Mouse (Mus musculus): ENCODE measurements around the gene Arid4b.
"Not testable (repeated sequence)": the region's sequence is repeated elsewhere in the genome, so short reads cannot be mapped to it uniquely, and the experiment has no call there.

Arid4b gene

DNA sequence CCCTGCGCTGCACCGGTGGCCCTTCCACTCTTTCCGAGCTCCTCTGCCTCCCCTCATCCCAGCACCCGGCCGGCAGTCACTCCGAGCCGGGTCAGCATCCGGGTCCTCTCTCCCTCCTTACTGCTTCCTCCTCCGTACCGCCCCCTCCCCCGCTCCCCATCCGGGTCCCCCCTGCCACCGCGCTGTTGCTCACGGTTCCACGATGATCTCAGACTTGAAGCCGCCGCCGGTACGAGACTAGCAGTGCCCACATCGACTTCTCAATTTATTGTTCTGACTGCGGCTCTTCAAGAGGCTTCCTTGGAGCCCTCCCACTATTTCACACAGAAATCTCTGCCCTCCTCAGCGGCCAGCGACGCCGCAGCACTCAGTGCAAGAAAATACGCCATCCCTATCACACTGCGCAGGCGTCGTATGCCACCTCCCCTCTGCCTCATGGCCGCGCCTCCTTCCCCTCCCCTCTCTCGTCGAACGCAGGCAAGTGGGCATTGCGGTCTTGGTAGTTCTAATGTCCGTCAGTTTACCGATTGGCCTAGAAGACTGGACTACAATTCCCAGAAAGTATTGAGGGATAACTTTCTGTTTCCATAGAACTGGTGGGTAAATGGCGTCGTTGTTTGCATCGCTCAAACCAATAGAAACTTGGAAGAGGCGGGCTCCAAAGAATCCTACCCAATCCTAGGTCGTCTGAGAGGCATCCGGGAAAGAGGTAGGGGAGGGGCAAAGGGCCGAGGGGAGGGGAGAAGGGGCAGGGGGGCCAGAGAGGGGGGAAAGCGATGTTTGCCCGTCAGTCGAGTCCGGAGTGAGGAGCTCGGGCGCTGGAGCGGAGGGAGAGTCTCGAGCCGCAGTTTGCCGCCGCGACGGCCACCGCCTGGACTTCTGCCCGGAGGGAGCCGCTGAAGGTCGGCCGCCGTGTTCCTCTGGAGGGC is at the start of gene Arid4b, which contains the start of gene Ggps1:
Gene Arid4b (plus strand): TSS at position 220 of the 929 bp plus-strand sequence.
Gene Ggps1 (minus strand): TSS at position 476 of the 929 bp plus-strand sequence.
- ChIA-PET POLR2A (interaction anchor here (0.6 to 6.6 kb wide), 72 partner anchors 8 to 566 kb away, joined by 3 to 142 read pairs (median 4); partner anchors contain the start of genes B3galnt2 (in 3 of the 4), Tbce (in 3 of the 4), AW209491 (in 1 of the 4) and Lyst (in 1 of the 4)), CTCF (interaction anchor here in 2 of 4 experiments (0.6 to 1.4 kb wide), 4 partner anchors 8 to 174 kb away, joined by 3 to 4 read pairs (median 3); partner anchors contain the start of gene B3galnt2 (in 1 of the 2))

DNA sequence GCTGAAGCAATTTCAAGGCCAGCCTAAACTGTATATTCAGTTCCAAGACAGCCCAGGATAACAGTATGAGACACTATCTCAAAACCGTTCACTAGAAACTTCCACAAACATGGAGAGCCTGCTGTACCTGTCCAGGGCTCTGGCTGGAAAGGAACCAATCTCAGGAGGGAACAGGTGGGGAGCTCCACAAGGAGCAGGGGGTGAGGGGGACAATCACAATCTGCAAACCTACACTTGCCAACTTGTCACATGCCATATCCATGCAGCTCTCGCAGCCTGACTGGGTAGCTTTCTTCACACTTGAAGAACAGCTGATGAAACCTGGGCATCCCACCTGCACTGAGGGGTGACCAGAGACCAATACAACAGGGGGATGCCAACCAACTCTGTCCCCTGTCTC is 49.0 kb upstream of the Arid4b start:
- POLR2A ChIA-PET = interaction anchor here in 2 of 4 experiments (1.1 to 5.5 kb wide), 7 partner anchors 9 to 48 kb away, joined by 3 to 25 read pairs (median 5); no protein-coding TSS in a partner anchor

DNA sequence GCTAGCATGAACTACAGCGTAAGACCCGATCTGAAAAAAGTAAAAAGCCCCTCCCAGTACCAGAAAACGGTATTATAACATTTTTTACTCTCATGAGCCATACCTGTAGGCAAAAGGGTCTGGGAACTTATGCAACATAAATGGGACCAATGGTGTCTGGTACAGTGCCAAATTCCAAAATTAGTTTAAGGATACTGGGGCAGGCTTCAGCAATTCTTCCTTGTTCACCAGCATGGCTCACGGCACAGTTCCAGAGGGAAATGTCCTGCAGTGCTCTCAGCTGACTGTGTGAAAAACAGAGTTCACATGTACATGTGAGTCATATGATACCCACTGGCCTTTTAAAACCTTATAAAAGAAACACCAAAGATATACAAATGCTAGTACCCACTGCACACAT is 48.5 kb upstream of the Arid4b start:
- CTCF ChIA-PET = interaction anchor here in 2 of 4 experiments (1.0 to 1.4 kb wide), 2 partner anchors 10 to 125 kb away, joined by 3 to 4 read pairs; no protein-coding TSS in a partner anchor

More for the DNA sequence above, 49.0 kb upstream of the Arid4b start:
- CTCF ChIA-PET = interaction anchor here in 2 of 4 experiments (1.0 to 1.4 kb wide), 3 partner anchors 9 to 125 kb away, joined by 3 to 4 read pairs (median 3); no protein-coding TSS in a partner anchor

DNA sequence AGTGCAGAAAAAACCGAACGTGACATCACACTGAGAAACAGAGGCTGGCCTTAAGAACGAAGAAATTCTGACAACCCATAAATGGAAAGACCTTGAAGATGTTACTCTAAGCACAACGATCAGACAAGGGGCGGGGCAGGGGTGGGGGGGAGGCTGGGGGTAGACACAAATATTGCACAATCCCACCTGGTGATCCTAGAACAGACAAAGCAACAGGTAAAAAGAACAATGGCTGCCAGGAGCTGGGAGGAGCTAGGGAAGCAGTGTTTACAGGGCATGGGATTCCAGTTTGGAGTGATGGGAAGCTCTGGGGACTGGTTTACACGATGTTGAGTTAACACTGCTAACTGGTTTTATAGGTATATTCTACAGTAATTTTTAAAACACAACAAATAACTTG is 47.4 kb upstream of the Arid4b start:
- POLR2A ChIA-PET = interaction anchor here in 3 of 4 experiments (0.6 to 5.5 kb wide), 10 partner anchors 10 to 61 kb away, joined by 3 to 25 read pairs (median 4); partner anchors contain the start of genes B3galnt2 (in 1 of the 3), Ggps1 (in 1 of the 3) and Tbce (in 1 of the 3)
- CTCF ChIA-PET = interaction anchor here in 2 of 4 experiments (0.5 to 1.4 kb wide), 3 partner anchors 11 to 126 kb away, joined by 3 to 4 read pairs (median 3); no protein-coding TSS in a partner anchor

More for the DNA sequence above, 48.5 kb upstream of the Arid4b start:
- POLR2A ChIA-PET = interaction anchor here in 2 of 4 experiments (1.1 to 5.5 kb wide), 6 partner anchors 9 to 49 kb away, joined by 3 to 25 read pairs (median 8); partner anchors contain the start of gene Ggps1 (in 1 of the 2)

DNA sequence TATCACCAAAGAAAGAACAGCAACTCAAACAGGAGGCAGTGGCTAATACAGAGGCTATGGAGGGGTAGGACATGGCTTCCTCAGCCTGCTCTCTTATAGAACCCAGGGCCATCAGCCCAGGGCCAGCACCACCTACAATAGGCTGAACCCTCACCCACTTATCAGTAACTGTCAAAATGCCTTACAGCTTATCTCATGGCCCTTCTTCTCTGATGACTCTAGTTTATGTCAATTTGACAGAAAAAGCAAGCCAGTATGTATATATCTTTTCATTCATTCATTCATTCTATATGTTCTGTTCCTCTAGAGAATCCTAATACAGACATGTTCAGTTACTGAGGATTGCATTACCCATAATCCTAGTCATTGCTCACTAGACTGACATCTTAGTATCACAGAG is 44.7 kb upstream of the Arid4b start:
- ChIA-PET CTCF (no interaction called here), POLR2A (interaction anchor here in 1 of 4 experiments (1.0 to 5.5 kb wide), 4 partner anchors 8 to 17 kb away, joined by 4 to 25 read pairs (median 20); no protein-coding TSS in a partner anchor)

DNA sequence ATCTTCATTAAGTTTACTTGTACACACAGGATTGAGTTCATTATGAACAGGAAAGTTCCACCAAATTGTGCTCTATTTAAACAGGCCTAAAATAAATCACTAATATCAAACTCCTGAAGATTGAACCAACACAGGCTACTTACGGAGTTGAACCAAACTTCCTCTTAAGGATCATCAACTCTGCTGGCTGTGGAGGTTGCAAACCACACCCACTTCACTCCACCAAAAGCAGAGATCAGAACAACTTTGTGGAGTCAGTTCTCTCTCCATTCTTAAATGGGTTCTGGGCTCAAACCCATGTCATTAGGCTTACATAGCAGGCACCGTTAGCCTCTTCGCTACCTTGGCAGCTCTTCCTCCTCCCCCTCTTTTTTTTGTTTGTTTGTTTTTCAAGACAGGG is 44.2 kb upstream of the Arid4b start:
- ChIA-PET CTCF (no interaction called here), POLR2A (interaction anchor here in 2 of 4 experiments (0.6 to 5.0 kb wide), 4 partner anchors 13 to 1403 kb away, joined by 3 to 21 read pairs (median 4); no protein-coding TSS in a partner anchor)

DNA sequence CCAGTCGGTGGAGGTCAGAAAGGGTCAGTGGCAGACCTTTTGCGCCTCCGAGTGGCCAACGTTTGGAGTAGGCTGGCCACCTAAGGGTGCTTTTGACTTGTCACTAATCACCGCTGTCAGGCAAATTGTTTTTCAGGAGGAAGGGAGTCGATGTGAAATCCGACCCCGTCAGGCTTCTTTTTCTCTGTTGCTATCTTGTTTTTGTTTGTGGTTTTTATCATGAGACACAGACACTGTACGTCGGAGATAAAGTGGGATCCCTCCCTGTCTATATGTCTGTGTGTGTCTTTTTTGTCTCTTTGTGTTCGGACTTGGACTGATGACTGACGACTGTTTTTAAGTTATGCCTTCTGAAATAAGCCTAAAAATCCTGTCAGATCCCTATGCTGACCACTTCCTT is 41.6 kb upstream of the Arid4b start:
- POLR2A ChIA-PET, CTCF ChIA-PET: not testable (repeated sequence)

DNA sequence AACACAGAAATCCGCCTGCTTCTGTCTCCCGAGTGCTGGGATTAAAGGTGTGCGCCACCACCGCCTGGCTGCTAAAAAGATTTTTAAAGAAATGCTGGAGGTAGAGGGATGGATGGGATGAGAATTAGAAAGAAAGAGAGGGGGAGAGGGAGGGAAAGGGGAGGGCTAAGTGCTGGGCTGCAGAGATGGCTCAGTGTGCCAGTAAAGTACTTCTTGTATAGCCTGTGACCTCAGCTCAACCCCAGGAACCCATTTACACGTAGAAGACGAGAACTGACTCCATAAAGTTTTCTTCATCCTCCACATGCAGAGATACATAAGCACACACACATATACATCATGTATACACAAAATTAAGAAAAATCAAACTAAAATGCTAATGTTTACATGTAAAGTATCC is 37.5 kb upstream of the Arid4b start:
- CTCF ChIA-PET = interaction anchor here in 1 of 4 experiments (0.6 kb wide), 1 partner anchor 103 kb away, joined by 3 read pairs; no protein-coding TSS in a partner anchor

DNA sequence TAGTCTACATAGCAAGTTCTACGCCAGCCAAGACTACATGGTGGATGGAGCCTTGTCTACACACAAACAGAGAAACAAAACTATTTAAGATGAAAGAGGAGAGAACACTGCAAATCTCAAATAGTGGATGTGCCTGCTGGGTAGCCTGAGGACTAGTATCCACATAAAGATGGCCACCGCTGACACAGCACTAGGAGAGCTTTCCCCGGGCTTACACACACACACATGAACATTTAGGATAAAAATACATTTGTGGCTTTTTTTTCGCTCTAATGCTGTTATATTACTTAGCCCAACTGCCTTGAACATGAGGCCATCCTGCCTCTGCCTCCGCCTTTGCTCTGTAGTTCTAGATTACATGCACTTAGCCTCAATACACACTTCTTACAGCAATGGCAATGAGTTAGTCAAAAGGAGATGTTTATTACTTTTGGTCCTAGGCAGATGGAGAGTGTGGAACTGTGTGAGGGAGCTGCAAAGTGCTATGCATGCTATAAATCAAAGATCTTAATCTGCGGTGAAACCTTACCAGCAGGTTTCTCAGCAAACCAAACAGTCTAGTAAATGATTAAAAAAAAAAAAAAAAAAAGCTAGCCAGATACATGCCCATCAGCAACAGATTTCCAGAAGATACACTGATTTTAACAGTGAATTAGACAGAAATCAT is 36.7 kb upstream of the Arid4b start:
- POLR2A ChIA-PET = interaction anchor here in 2 of 4 experiments (0.7 to 3.8 kb wide), 10 partner anchors 9 to 56 kb away, joined by 3 to 25 read pairs (median 4); partner anchors contain the start of genes Arid4b (in 1 of the 2), Ggps1 (in 1 of the 2) and Tbce (in 1 of the 2)
- CTCF ChIA-PET = interaction anchor here in 2 of 4 experiments (0.5 to 0.6 kb wide), 2 partner anchors 10 to 137 kb away, joined by 3 to 4 read pairs; no protein-coding TSS in a partner anchor

More for the DNA sequence above, 37.5 kb upstream of the Arid4b start:
- POLR2A ChIA-PET = interaction anchor here in 3 of 4 experiments (0.7 to 3.8 kb wide), 7 partner anchors 10 to 1259 kb away, joined by 3 to 25 read pairs (median 7); partner anchors contain the start of genes Arid4b (in 1 of the 3) and Tbce (in 1 of the 3)

DNA sequence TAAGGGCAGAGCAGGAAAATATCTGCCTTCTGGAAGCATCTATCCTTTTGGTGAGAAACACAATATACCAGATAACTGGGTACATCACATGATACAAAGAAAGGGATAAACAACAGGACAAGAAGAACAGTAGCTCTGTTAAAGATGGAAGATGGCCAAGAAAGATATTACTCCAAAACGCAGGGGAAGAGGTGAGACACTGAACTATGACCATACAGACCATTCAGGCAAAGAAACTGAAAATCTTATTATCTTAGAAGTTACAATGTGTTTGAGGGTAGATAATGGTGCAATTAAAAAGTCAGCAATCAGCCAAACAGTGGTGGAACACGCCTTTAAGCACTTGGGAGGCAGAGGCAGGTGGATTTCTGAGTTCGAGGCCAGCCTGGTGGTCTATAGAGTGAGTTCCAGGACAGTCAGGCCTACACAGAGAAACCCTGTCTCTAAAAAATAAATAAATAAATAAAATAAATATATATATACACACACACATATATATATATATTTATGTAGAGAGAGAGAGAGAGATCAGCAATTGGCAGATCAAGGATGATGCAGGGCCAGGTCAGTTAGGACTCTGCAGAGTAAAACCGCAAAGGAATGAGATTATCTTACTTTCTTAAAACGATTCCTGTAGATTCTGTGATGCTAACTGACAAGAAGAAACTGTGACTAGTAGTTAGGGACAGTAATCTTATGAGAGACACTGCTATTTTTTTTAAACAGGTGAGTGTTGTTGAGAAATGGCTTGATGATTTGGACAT is 29.5 kb upstream of the Arid4b start:
- ChIA-PET POLR2A (interaction anchor here in 2 of 4 experiments (1.0 to 2.8 kb wide), 4 partner anchors 20 to 30 kb away, joined by 3 to 12 read pairs (median 6); partner anchors contain the start of gene Arid4b (in 1 of the 2)), CTCF (no interaction called here)

DNA sequence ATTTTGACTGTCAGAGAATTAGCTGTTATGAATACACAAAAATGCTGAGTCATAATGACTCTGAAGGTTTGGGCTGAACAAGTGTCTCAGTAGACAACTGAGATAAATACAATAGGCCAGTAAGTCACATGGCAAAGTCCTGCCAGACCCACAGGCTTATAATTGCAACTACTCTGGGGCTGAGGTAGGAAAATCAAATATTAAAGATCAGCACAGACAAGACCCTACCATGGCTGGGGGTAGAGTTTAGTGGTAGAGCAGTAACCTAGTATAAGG is 29.0 kb upstream of the Arid4b start:
- ChIA-PET CTCF (no interaction called here), POLR2A (interaction anchor here in 2 of 4 experiments (1.6 to 2.8 kb wide), 3 partner anchors 21 to 29 kb away, joined by 3 to 12 read pairs (median 7); partner anchors contain the start of gene Arid4b (in 1 of the 2))

DNA sequence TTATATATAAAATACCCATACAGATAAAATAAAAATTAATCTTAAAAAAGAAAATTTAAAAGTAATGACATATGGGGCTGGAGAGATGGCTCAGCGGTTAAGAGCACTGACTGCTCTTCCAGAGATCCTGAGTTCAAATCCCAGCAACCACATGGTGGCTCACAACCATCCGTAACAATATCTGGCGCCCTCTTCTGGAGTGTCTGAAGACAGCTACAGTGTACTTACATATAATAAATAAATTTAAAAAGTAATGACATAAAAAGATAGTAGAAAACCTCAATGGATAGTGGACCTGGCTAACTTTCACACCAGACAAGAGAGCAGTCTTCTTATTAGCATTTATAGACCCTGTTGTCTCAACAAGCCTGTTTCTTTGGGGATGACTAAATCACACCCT is 27.7 kb upstream of the Arid4b start:
- ChIA-PET POLR2A (interaction anchor here in 3 of 4 experiments (0.8 to 2.8 kb wide), 13 partner anchors 9 to 577 kb away, joined by 3 to 12 read pairs (median 4); partner anchors contain the start of genes B3galnt2 (in 2 of the 3), Arid4b (in 1 of the 3), Ggps1 (in 1 of the 3) and Mrpl32 (in 1 of the 3)), CTCF (interaction anchor here in 3 of 4 experiments (0.6 to 1.1 kb wide), 3 partner anchors 31 to 588 kb away, joined by 3 to 4 read pairs (median 3); no protein-coding TSS in a partner anchor)

DNA sequence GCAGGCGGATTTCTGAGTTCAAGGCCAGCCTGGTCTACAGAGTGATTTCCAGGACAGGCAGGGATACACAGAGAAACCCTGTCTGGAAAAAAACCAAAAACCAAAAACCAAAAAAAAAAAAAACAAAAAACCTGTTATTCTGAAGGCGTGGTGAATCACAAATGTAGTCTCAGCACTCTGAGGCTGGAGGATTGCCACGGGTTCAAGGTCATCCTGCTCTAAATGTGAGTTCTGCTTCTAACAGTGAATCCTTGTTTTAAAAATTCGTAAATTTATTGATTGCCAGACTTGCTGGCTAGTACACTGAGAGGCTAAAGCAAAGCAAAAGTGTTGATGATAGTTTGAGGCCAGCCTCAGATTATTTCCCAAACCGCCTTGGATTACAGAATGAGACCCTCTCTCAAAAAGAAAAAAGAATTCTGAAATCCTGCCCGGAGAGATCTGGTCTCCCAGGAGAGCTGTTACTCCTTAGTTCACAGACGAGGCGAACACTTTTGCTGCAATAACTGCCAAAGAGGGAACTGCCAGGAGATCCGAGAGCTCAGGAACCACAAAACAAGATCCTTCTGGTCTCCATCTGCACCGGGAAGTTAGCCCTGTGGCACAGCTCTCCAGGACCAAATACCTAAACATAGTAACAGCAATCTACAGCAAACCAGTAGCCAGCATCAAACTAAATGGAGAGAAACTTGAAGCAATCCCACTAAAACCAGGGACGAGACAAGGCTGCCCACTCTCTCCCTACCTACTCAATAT is 27.0 kb upstream of the Arid4b start:
- CTCF ChIA-PET = interaction anchor here in 2 of 4 experiments (0.6 to 1.1 kb wide), 3 partner anchors 32 to 206 kb away, joined by 3 read pairs; no protein-coding TSS in a partner anchor
- POLR2A ChIA-PET = interaction anchor here in 2 of 4 experiments (0.9 to 2.8 kb wide), 11 partner anchors 8 to 577 kb away, joined by 3 to 12 read pairs (median 3); partner anchors contain the start of genes B3galnt2 (in 2 of the 2), Ggps1 (in 1 of the 2), Mrpl32 (in 1 of the 2) and Psma2 (in 1 of the 2)

DNA sequence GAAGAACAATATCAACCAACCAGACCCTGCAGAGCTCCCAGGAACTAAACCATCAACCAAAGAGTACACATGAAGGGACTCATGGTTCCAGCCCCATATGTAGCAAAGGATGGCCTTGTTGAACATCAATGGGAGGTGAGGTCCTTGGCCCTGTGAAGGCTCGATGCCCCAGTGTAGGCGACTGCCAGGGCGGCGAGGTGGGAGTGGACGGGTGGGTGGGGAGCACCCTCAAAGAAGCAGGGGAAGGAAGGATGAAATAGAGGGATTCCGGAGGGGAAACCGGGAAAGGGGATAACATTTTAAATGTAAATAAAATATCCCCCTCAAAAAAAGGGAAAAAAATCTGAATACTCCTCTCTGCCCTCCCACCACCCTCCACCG is 24.1 kb upstream of the Arid4b start:
- ChIA-PET CTCF (interaction anchor here in 1 of 4 experiments (1.2 kb wide), 1 partner anchor 9 kb away, joined by 5 read pairs; no protein-coding TSS in a partner anchor), POLR2A (interaction anchor here (0.7 to 4.6 kb wide), 37 partner anchors 8 to 591 kb away, joined by 3 to 67 read pairs (median 7); partner anchors contain the start of genes Arid4b (in 3 of the 4), Ggps1 (in 3 of the 4), AW209491 (in 1 of the 4) and B3galnt2 (in 1 of the 4))

DNA sequence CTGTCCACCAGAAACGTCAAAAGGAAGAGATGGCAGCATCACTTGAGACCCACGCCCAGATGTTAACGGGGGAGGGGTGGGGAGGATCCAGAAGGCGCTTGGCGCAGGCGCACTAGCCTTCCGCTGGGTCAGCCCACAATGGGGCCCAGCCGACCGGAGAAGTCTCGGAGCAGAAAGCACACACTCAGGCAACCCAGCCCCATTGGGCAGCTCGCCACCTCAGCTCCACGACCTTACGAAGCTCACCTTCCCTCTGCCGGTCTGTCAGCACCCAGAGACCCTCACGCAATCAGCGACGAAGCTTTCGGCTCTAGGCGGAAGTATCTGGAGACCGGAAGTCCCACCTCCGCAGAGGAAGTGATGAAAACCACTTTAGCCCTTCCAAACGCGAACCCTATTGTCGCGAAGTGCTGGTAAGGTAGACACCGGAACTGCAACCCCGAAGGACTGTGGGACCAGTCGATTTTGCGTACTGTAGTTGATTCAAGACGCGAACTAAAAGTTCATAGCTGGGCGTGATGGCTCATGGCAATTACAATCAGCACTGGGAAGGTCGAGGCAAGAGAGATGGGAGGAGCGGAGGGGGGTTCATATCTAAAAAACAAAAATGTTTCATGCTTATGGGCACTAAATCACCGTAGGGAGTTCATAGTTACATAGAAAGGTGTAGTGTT is 23.6 kb upstream of the Arid4b start, which contains the start of gene Tbce:
Gene Tbce (minus strand): TSS at position 347 of the 674 bp plus-strand sequence.
- POLR2A ChIA-PET = interaction anchor here (0.8 to 4.6 kb wide), 45 partner anchors 8 to 591 kb away, joined by 3 to 67 read pairs (median 6); partner anchors contain the start of genes Arid4b (in 3 of the 4), Ggps1 (in 3 of the 4), B3galnt2 (in 2 of the 4) and AW209491 (in 1 of the 4)
- CTCF ChIA-PET = interaction anchor here in 1 of 4 experiments (1.2 kb wide), 1 partner anchor 9 kb away, joined by 5 read pairs; no protein-coding TSS in a partner anchor
